Mouse (Mus musculus) midbrain, embryonic 12.5 days (tissue): ENCODE results near the gene Slpi. TPM values are rescaled to one million over a fixed set of nuclear protein-coding genes. Genes with fewer than 3 reads are reported as not detected.

ENCODE experiments used
- ATAC-seq: fragments of 200-750 bp; cut with Nextera tagmentation; 2 replicates; pipeline ENCODE4 v1.8.0; 2017; ENCODE audit warnings: low read depth, moderate TSS enrichment, moderate library complexity; ENCODE audit not compliant: low FRiP score
- H3K27ac ChIP-seq: fragments of 300-500 bp; sonication (generic); replicated peaks from 2 replicates; pipeline ENCODE4 v1.5.1; 2016; ENCODE audit warnings: mild to moderate bottlenecking
- H3K27me3 ChIP-seq: fragments of 300-500 bp; sonication (generic); 2 replicates; pipeline ENCODE4 v1.6.1; 2016; ENCODE audit warnings: mild to moderate bottlenecking
- H3K36me3 ChIP-seq: fragments of 300-500 bp; sonication (generic); 2 replicates; pipeline ENCODE4 v1.6.1; 2016
- H3K4me1 ChIP-seq: fragments of 300-500 bp; sonication (generic); 2 replicates; pipeline ENCODE4 v1.6.1; 2016
- H3K4me2 ChIP-seq: fragments of 300-500 bp; sonication (generic); replicated peaks from 2 replicates; pipeline ENCODE4 v1.6.1; 2016; ENCODE audit warnings: mild to moderate bottlenecking, moderate library complexity
- H3K4me3 ChIP-seq: fragments of 300-500 bp; sonication (generic); 2 replicates; pipeline ENCODE4 v1.5.1; 2016; ENCODE audit warnings: mild to moderate bottlenecking
- H3K9ac ChIP-seq: fragments of 300-500 bp; sonication (generic); replicated peaks from 2 replicates; pipeline ENCODE4 v1.6.1; 2016; ENCODE audit warnings: mild to moderate bottlenecking, moderate library complexity
- H3K9me3 ChIP-seq: fragments of 300-500 bp; sonication (generic); 2 replicates; pipeline ENCODE4 v1.6.1; 2016; ENCODE audit warnings: mild to moderate bottlenecking
- WGBS: fragments of 180-500 bp; shearing (Covaris S2); methylation state at CpG from one replicate; pipeline ENCODE4 v1.1.7; 2016; 5-methylcytosine and 5-hydroxymethylcytosine counted together
- polyA plus RNA-seq: library from polyadenylated mRNA; unstranded; fragments of >200 nt; fragmentation: Nextera tagmentation; extraction: Ambion mirVana; gene quantifications from 2 replicates; pipeline ENCODE4 v1.2.1, GENCODE M21; 2016

Gene Slpi
- polyA plus RNA-seq, 1 experiment from 2014 or later: not detected

DNA sequence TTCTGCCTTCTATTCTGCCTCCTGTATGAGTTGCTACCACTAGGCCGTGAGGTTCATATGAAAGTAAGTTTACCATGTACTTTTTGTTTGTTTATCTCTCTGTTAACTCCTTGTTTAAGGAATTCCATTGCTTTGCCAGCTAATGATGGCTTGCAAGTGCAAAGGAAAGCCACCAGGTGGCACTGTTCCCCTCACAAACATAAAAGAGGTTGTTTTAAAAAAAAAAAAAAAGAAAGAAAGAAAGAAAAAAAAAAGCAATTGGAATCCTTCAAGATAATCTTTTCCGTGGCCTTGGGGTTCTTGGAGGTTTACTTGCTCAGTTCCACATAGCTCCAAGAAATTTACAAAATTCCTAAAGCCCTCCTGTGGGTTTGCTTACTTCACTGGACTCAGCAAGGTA lies 28.3 kb upstream of the Slpi start:
- 2% methylated on average over 2 of the region's 2 CpGs for WGBS
- Histone ChIP-seq H3K4me1 (no peaks in the 10 kb centered on the region), H3K9me3 (no peaks in the 10 kb centered on the region), H3K9ac (no peak overlapping the region), H3K27ac (no peak overlapping the region), H3K4me3 (no peak overlapping the region), H3K4me2 (no peak overlapping the region), H3K36me3 (no peaks in the 10 kb centered on the region), H3K27me3 (peaks cover 22% of the 10 kb centered on the region)
- no peak for ATAC-seq

GRCm38 (mm10) chr2:164414581-164414980 lies 25.7 kb upstream of the Slpi start:
- WGBS: 75% methylated on average over 10 of the region's 10 CpGs
- no peak for ATAC-seq
- Histone ChIP-seq H3K4me3 (peak overlapping the region; percentile 6; the same call in 1 of the 2 replicates), H3K36me3 (no peaks in the 10 kb centered on the region), H3K9ac (no peak overlapping the region), H3K4me2 (peak overlapping the region; percentile 30), H3K27ac (no peak overlapping the region), H3K27me3 (peaks cover 37% of the 10 kb centered on the region), H3K9me3 (no peaks in the 10 kb centered on the region), H3K4me1 (no peaks in the 10 kb centered on the region)

DNA sequence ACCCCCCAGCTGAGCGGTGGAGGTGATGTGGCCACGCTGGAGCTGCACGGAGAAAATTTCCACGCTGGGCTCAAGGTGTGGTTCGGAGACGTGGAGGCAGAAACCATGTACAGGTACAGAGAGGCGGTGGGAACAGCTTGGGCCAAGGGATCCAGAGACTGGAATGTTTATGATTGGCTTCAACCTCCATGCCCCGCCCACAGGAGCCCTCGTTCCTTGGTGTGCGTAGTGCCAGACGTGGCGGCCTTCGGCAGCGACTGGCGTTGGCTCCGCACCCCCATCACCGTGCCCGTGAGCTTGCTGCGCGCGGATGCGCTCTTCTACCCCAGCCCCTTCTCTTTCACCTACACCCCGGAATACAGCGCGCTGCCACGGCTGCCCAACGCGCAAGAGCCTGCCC lies 25.3 kb upstream of the Slpi start:
- Histone ChIP-seq H3K4me2 (peak overlapping the region; percentile 30), H3K36me3 (no peaks in the 10 kb centered on the region), H3K27ac (no peak overlapping the region), H3K9ac (no peak overlapping the region), H3K4me3 (peak overlapping the region; percentile 6; the same call in 1 of the 2 replicates), H3K9me3 (no peaks in the 10 kb centered on the region), H3K27me3 (peaks cover 41% of the 10 kb centered on the region), H3K4me1 (no peaks in the 10 kb centered on the region)
- ATAC-seq: no peak
- 34% methylated on average over 27 of the region's 28 CpGs for WGBS

DNA sequence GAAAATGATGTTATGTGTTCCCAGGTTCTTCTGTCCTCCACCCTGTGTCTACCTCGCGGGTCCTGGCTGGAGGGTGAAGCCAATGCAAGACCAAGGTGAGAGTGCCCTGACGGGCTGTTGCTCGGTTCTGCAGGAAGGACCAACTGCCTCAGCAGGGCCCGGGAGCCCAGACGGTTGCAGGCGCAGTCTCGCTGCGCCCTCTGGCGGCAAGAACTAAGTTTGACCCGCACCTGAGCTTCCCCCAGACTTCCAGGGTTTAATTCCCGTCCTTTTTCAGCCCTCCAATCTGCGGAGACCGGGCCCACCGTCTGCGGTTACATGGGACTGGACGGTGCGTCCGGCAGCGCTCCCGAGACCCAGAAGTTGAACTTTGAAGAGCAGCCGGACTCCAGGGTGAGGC lies 18.8 kb upstream of the Slpi start:
- H3K9me3 ChIP-seq: no peaks in the 10 kb centered on the region
- ATAC-seq: no peak; the same call in 1 of the 2 replicates
- peaks cover 10% of the 10 kb centered on the region for H3K4me1 ChIP-seq
- H3K27ac ChIP-seq: no peak overlapping the region
- no peak overlapping the region for H3K4me2 ChIP-seq
- H3K36me3 ChIP-seq: no peaks in the 10 kb centered on the region
- no peak overlapping the region for H3K9ac ChIP-seq
- WGBS: 1% methylated on average over 22 of the region's 22 CpGs
- no peak overlapping the region for H3K4me3 ChIP-seq
- peaks cover 83% of the 10 kb centered on the region for H3K27me3 ChIP-seq

DNA sequence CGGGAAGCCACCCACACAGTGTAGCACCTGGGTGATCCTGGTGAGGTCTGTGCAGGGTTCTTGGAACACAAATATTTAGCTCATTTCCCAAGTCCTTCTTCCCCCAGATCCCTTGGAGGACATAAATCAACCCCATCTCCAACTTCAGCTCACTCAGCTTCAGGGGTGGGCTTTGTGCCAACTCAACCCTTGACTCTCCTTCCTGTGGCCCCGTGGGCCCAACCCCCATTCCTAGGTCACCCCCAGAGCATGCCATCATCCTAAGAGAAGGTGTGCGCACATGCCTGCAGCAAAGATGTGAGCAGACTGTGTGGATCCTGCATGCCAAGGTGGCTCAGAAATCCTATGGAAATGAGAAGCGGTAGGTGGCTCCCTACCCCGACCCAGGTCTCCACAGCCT lies 16.6 kb upstream of the Slpi start:
- no peak overlapping the region for H3K9ac ChIP-seq
- no peak overlapping the region for H3K4me3 ChIP-seq
- ATAC-seq: no peak
- H3K27me3 ChIP-seq: peaks cover 99% of the 10 kb centered on the region
- H3K4me1 ChIP-seq: peaks cover 10% of the 10 kb centered on the region
- no peaks in the 10 kb centered on the region for H3K9me3 ChIP-seq
- no peaks in the 10 kb centered on the region for H3K36me3 ChIP-seq
- no peak overlapping the region for H3K4me2 ChIP-seq
- WGBS: 37% methylated on average over 5 of the region's 5 CpGs
- H3K27ac ChIP-seq: no peak overlapping the region

DNA sequence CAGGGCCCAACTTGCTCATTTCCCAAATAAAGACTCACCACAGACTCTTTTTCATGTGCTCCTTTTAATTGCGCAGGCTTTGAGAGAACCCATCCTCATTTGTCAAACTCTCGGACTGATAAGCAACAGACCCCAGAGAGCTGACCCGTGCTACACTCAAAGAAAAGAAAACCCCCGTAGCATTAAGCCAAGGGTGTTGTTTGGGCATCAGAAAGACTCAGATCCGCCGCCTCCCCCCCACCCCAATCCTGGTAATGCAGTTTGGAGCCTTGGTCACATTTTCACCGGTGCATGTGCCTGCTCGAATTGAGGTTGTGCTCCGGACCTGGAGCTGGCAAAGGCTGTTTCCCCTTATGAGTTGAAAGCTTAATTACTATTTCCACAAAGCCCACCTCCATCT lies 16.2 kb upstream of the Slpi start, which contains the start of gene Matn4:
TSS of gene Matn4 (minus strand) at position 101 of the 400 bp plus-strand sequence.
- Histone ChIP-seq H3K27ac (no peak within 1 kb of the TSS), H3K9ac (0 out of 2 replicates have a peak within 1 kb of the TSS, but pooled peaks have one; percentile 25)
- WGBS: 7% methylated on average over 9 of the region's 9 CpGs

DNA sequence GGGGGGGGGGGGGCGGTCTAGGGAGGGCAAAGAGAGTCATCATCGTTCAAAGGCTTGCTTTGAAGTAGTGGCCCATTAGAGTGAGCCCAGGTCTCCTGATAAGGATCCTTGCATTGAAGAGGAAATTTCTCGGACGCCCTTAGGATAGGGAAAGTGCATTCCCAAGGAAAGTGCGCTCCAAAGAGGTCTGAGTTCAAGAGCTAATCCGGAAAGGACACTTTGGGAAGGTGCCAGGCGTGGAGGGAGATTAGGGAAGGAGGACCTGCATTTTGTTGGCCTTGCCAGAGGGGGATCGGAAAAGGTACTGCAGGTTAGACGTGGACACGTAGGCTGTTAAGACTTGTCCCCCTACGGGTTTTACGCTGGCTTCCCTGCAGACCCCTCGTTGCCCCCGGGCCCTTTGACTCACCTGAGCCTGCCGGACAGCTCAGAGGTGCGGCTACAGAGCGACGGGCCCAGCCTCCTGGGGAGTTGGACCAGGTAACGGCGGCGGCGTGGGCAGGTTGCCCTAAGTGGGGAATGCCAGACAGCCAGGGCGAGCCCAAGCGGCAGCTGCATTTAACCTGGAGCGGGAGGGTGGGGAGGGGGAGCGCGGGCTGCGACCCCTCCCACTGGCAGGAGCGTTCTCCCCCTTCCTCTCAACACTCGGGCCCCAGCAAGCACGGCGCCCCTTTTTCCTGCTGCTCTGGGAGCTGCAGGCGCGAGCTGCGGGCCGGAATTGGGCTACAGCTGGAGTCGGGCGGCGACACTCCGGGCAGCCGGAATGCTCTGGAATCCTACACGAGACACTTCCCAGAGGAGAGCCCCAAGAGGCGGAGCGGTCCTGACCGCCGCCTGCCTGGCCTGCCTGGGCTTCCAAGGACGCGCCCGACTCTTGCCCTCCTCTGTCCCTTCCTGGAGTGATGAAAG lies 15.4 kb upstream of the Slpi start:
- under 1% methylated on average over 42 of the region's 49 CpGs for WGBS
- Histone ChIP-seq H3K9ac (0 out of 2 replicates have a peak overlapping the region, but pooled peaks have one; percentile 25), H3K4me3 (peak overlapping the region; percentile 30), H3K27me3 (peaks cover 99% of the 10 kb centered on the region), H3K27ac (no peak overlapping the region), H3K4me2 (peak overlapping the region; percentile 49), H3K36me3 (no peaks in the 10 kb centered on the region), H3K9me3 (no peaks in the 10 kb centered on the region), H3K4me1 (peaks cover 10% of the 10 kb centered on the region)
- no peak for ATAC-seq

More for the DNA sequence above, 16.2 kb upstream of the Slpi start, which contains the start of gene Matn4:
- Histone ChIP-seq H3K36me3 (no peaks in the 10 kb centered on the region), H3K9me3 (no peaks in the 10 kb centered on the region), H3K4me3 (peak within 1 kb of the TSS; percentile 30), H3K4me1 (peaks cover 10% of the 10 kb centered on the region), H3K4me2 (peak within 1 kb of the TSS; percentile 49), H3K27me3 (peaks cover 99% of the 10 kb centered on the region)
- no peak for ATAC-seq

DNA sequence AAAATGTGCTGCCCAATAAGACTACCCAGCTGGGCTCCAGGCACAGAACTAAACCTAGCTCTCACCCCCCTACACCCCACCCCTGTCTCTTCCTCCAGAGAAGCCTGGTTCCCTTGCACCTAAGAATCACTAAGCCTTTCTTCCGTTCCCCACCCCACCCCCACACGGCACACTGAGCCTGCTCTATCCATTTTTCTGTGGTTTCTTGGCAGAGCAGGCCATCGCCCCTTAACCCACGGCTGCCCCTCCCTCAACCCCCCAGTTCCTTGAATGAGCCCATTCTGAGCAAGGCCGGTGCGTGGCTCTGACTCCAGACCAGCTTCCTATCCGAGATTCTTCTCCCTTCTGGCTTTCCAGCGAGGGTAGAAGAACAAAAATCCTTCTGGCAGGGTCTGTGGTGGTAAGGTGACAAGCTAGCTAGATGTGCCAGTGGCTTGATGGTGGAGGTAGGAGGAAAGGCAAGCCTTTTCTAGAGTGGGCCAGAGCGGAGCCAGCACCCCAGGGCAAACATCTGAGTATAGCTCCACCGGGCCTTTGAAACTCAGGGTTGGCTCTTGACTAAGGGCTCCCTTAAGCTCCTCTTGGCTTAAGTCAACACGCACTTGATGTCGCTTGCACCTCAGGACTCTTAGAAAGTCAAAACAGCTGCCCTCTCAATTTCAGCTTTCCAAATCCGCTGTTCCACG lies 14.6 kb upstream of the Slpi start:
- Histone ChIP-seq H3K4me3 (no peak overlapping the region), H3K9ac (no peak overlapping the region), H3K27me3 (peaks cover 98% of the 10 kb centered on the region), H3K4me2 (no peak overlapping the region), H3K36me3 (no peaks in the 10 kb centered on the region), H3K4me1 (peaks cover 10% of the 10 kb centered on the region), H3K9me3 (no peaks in the 10 kb centered on the region), H3K27ac (no peak overlapping the region)
- WGBS: 11% methylated on average over 14 of the region's 14 CpGs
- ATAC-seq: no peak

GRCm38 (mm10) chr2:164402906-164403305 lies 14.0 kb upstream of the Slpi start, which contains the start of gene Rbpjl:
Gene Rbpjl, plus strand, starts transcription at chr2:164403141.
- Histone ChIP-seq H3K4me1 (peaks cover 10% of the 10 kb centered on the region), H3K9me3 (0 out of 2 replicates have a peak, but pooled peaks cover 1% of the 10 kb centered on the region), H3K4me3 (no peak within 1 kb of the TSS), H3K27me3 (peaks cover 92% of the 10 kb centered on the region), H3K4me2 (no peak within 1 kb of the TSS), H3K36me3 (no peaks in the 10 kb centered on the region), H3K27ac (no peak within 1 kb of the TSS), H3K9ac (no peak within 1 kb of the TSS)
- no peak for ATAC-seq
- 4% methylated on average over 17 of the region's 17 CpGs for WGBS

GRCm38 (mm10) chr2:164396911-164397310 lies 8.0 kb upstream of the Slpi start:
- Histone ChIP-seq H3K9me3 (peaks cover 9% of the 10 kb centered on the region; the same call in 1 of the 2 replicates), H3K36me3 (no peaks in the 10 kb centered on the region), H3K4me2 (no peak overlapping the region), H3K27me3 (peaks cover 41% of the 10 kb centered on the region), H3K27ac (no peak overlapping the region), H3K9ac (no peak overlapping the region), H3K4me3 (no peak overlapping the region), H3K4me1 (no peaks in the 10 kb centered on the region)
- 74% methylated on average over 12 of the region's 12 CpGs for WGBS
- no peak for ATAC-seq

DNA sequence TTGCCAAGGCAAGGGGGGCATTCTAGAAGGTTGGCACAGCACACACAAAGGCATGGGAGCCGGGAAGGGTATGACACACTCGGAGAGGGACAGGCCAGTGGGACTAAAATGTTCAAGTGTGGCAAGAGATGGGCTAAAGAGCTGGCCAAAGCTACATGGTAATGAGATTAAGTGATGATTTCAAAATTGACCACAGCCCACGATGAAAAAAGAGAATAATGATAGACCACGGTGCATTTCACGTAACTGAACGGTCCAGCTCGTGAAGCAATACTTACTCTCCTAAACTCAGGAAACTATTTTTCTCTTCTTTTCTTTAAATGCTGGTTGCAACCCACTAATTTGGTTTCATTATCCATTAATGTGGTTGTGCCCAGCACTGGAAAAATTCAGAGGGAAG lies 7.2 kb upstream of the Slpi start:
- H3K4me2 ChIP-seq: no peak overlapping the region
- no peak overlapping the region for H3K27ac ChIP-seq
- no peaks in the 10 kb centered on the region for H3K4me1 ChIP-seq
- WGBS: 94% methylated on average over 7 of the region's 7 CpGs
- peaks cover 9% of the 10 kb centered on the region; the same call in 1 of the 2 replicates for H3K9me3 ChIP-seq
- H3K27me3 ChIP-seq: peaks cover 37% of the 10 kb centered on the region
- H3K4me3 ChIP-seq: no peak overlapping the region
- no peak for ATAC-seq
- no peaks in the 10 kb centered on the region for H3K36me3 ChIP-seq
- no peak overlapping the region for H3K9ac ChIP-seq

DNA sequence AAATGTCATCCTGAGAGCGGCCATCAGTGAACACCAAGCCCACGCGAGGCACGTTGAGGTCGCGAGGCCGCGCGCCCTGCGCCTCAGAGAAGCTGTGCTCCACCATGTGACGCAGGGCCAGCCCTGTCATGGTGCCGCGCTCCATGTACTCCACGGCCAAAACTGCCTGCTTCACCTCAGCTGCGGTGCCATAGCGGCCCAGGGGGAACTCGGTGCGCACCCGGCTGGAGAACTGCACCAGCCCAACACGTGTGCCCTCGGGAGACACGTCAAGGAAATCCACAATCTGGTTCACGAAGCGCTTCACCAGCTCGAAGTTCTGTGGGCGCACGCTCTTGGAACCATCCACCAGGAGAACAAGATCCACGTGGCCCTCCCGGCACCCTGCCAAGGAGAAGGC lies 4.2 kb upstream of the Slpi start:
- Histone ChIP-seq H3K4me3 (no peak overlapping the region), H3K27ac (no peak overlapping the region)
- no peak for ATAC-seq

More for the DNA sequence above, 4.2 kb upstream of the Slpi start:
- peaks cover 9% of the 10 kb centered on the region; the same call in 1 of the 2 replicates for H3K9me3 ChIP-seq
- WGBS: 74% methylated on average over 29 of the region's 29 CpGs
- peaks cover 34% of the 10 kb centered on the region for H3K27me3 ChIP-seq
- H3K9ac ChIP-seq: no peak overlapping the region
- H3K4me1 ChIP-seq: peaks cover 9% of the 10 kb centered on the region; the same call in 1 of the 2 replicates
- H3K4me2 ChIP-seq: no peak overlapping the region
- H3K36me3 ChIP-seq: no peaks in the 10 kb centered on the region
